Mouse (Mus musculus): ENCODE results near the gene Gpd2. TPM values are rescaled to one million over a fixed set of nuclear protein-coding genes. Genes with fewer than 3 reads are reported as not detected.

Gpd2 gene
- polyA plus RNA-seq, 1 experiment: 3.5 TPM

GRCm38 (mm10) chr2:57408413-57408812, 171.0 kb downstream of the Gpd2 start:
- TF ChIP-seq FLI1 (IDR thresholded peaks at IDR 0.05; ENCODE audit: low read length) (no peak), GATA1 (IDR thresholded peaks at IDR 0.05; ENCODE audit: borderline replicate concordance, low read length) (no peak)
- Histone ChIP-seq H3K27me3 (replicated peaks) (no peaks in the 10 kb centered on the region), H3K36me3 (replicated peaks; ENCODE audit: low read length) (no peaks in the 10 kb centered on the region), H3K4me3 (replicated peaks) (no peak overlapping the region), H3K4me1 (peaks cover 6% of the 10 kb centered on the region), H3K9me3 (no peaks in the 10 kb centered on the region)

- no peaks in the 10 kb centered on the region for H3K27me3 ChIP-seq (replicated peaks)
- 0 out of 2 replicates have a peak, but pooled peaks cover 7% of the 10 kb centered on the region for H3K9me3 ChIP-seq
- no peak overlapping the region for H3K4me3 ChIP-seq (replicated peaks)
- H3K4me1 ChIP-seq: peaks cover 6% of the 10 kb centered on the region
- no peaks in the 10 kb centered on the region for H3K36me3 ChIP-seq (replicated peaks; ENCODE audit: low read length)
- TF ChIP-seq GATA1 (IDR thresholded peaks at IDR 0.05; ENCODE audit: borderline replicate concordance, low read length): no peak
- TF ChIP-seq FLI1 (IDR thresholded peaks at IDR 0.05; ENCODE audit: low read length): no peak
These were observed 174.1 kb downstream of the Gpd2 start for GRCm38 (mm10) chr2:57411551-57411950.

- 0 out of 2 replicates have a peak, but pooled peaks cover 7% of the 10 kb centered on the region for H3K9me3 ChIP-seq
- H3K36me3 ChIP-seq (replicated peaks; ENCODE audit: low read length): no peaks in the 10 kb centered on the region
- TF ChIP-seq FLI1 (IDR thresholded peaks at IDR 0.05; ENCODE audit: low read length) (no peak), GATA1 (IDR thresholded peaks at IDR 0.05; ENCODE audit: borderline replicate concordance, low read length) (no peak)
- no peaks in the 10 kb centered on the region for H3K27me3 ChIP-seq (replicated peaks)
- no peak overlapping the region for H3K4me3 ChIP-seq (replicated peaks)
- H3K4me1 ChIP-seq: no peaks in the 10 kb centered on the region
These were observed 177.2 kb downstream of the Gpd2 start for GRCm38 (mm10) chr2:57414550-57415160.

GRCm38 (mm10) chr2:57416711-57417110, 179.3 kb downstream of the Gpd2 start:
- H3K27me3 ChIP-seq (replicated peaks): no peaks in the 10 kb centered on the region
- no peaks in the 10 kb centered on the region for H3K4me1 ChIP-seq
- TF ChIP-seq GATA1 (IDR thresholded peaks at IDR 0.05; ENCODE audit: borderline replicate concordance, low read length): no peak
- no peak for TF ChIP-seq FLI1 (IDR thresholded peaks at IDR 0.05; ENCODE audit: low read length)
- no peak overlapping the region for H3K4me3 ChIP-seq (replicated peaks)
- no peaks in the 10 kb centered on the region for H3K36me3 ChIP-seq (replicated peaks; ENCODE audit: low read length)
- peaks cover 17% of the 10 kb centered on the region for H3K9me3 ChIP-seq

Other genes with a start within 250 kb of the Gpd2 start
- gene Nr4a2, start 113.6 kb upstream of the Gpd2 start, polyA plus RNA-seq (2012; ENCODE audit: insufficient read depth, low replicate concordance): 0.66 and 0.82 TPM in 2 replicates

Measured in megakaryocyte, embryonic 14.5 days (primary cell).